Mouse (Mus musculus): ENCODE results near the gene Tspan7.

The Tspan7 gene

GRCm38 (mm10) chrX:10546840-10547239 is 61.9 kb downstream of the Tspan7 start:
- DNase-seq (ENCODE audit: low read depth, low spot score) = no peak

DNA sequence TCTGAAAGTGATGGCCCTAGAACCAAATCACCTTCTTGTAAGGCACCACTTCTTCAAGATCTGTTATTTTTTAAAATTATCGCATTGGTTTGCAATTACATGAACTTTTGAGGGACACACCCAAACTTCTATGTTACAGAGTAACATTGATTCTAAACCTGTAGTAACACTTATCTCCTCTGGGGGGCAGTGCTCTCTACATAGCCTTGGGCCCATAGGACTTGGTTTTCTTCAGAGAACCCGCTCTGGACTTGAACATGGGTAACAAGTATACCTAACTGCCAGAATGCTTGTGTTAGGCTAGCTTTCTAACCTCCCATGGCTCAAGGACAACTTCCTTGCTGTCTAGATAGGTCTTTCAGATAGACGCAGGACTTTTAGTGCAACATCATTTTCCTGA is 64.8 kb downstream of the Tspan7 start:
- no peak for DNase-seq (ENCODE audit: low read depth, low spot score)

GRCm38 (mm10) chrX:10556899-10557298 is 71.9 kb downstream of the Tspan7 start:
- DNase-seq (ENCODE audit: low read depth, low spot score) = no peak

GRCm38 (mm10) chrX:10557596-10557995 is 72.6 kb downstream of the Tspan7 start:
- no peak for DNase-seq (ENCODE audit: low read depth, low spot score)

DNA sequence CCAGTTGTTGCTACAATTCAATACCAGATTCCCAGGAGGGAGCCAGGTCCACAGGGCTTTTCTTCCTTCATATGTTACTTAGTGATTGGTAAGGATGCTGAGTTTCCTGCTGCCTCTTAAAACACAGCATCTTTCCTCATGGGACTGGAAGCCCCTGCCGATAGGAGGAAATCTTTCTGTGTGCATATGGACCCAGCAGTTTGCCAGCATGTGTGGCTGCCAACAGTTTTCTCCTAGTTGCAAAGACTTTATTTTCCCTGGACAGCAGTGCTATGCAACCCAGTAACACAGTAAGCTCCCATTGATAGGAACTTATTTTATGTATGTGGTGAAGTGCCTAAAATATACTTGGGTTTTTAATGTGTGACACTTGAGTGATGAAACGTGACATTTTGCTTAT is 73.7 kb downstream of the Tspan7 start:
- DNase-seq (ENCODE audit: low read depth, low spot score) = no peak

DNA sequence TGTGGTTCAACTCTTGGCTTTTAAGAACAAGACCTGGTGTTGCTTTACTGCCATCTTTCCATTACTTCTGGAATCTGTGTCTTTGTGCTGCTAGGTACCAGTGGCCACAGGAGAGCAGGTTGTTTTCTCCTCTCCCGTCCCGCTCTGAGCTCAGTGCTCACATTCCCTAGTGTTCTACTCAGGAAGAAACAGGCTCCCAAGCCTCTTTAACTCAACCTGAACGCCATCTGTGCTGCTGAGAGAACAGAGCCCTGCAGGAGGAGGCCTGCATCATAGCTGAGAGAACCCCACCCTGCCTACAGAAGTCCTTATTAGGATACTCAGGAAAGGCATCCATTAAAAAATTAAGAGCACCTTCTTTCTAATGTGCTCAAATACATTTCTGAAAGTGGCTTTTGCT is 80.9 kb downstream of the Tspan7 start:
- no peak for DNase-seq (ENCODE audit: low read depth, low spot score)

DNA sequence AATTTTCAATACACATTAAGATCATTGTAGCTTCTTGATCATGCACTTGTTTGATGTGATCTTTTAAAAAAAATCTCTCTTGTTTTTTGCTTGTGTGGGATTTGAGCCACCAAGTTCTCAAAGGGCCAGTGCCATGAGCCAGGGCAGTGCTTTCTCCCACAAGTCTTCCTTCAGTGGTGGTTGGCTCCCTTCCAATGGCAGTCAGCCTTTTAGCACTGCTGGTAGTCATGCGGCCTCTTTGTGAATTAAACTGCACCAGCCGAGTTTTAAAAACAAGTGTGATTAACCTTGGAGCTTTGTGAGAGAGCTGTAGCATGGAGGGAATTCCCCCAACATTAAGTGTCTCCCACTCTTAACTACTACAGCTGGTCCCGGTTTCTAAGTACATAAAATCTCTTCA is 89.6 kb downstream of the Tspan7 start:
- DNase-seq (ENCODE audit: low read depth, low spot score) = peak; percentile 20

GRCm38 (mm10) chrX:10575406-10575805 is 90.4 kb downstream of the Tspan7 start:
- DNase-seq (ENCODE audit: low read depth, low spot score) = no peak

DNA sequence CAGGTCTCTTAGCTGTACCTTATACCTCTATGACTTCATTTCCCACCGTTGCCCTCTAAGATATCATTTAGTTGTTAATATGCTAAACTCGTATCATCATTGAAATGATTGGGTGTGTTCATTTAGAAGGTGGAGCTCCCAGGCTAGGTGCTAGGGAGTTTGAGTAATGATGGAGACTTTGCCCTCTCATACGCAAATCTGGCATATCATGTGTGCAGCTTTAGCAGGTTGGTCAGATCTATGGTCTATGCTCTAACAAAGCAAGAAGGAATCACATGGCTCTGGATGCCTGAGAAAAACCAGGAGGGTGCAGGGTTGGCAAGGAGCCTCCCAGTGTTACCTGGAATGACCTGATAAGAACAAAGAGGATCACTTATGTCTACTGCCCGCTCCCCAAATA is 91.4 kb downstream of the Tspan7 start:
- DNase-seq (ENCODE audit: low read depth, low spot score) = no peak

GRCm38 (mm10) chrX:10577356-10577755 is 92.4 kb downstream of the Tspan7 start:
- DNase-seq (ENCODE audit: low read depth, low spot score) = peak; percentile 2

DNA sequence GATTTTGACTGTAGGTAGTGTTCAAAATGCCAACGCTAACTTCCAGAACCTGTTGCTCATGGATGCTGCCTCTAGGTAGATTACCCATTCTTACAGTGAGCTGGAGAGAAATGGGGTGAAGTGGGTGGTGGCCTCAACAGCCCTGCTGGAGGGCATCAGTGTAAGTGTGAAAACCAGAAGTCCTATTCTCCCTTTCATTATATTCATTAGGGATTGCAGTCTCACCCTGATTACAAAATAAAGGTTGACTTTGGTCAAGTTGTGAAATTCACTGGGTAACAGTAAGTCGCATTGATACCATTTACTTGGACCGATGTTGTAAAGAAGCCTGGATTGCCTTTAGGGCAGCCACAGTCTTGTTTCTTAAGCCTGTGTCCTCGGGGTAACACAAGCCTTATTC is 97.8 kb downstream of the Tspan7 start:
- DNase-seq (ENCODE audit: low read depth, low spot score) = no peak

DNA sequence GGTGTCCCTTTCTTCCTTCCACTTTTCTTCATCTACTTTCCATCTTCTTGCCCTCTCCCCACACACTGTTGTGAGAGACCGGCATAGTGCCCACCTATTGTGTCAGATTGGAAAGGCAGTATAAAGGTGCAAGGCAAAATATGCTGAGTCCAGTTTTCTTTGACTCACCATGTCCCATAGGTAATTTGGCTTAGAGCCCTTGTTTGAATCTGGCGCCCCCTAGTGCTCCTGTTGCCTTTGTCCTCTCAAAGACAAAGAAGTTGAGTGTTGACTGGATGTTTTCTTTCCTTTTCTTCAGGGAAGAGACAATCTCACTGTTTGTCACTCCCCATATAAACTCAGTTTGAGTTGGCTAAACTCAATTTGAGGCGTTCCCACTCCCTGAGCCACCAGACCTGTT is 107.3 kb downstream of the Tspan7 start:
- no peak for DNase-seq (ENCODE audit: low read depth, low spot score)

DNA sequence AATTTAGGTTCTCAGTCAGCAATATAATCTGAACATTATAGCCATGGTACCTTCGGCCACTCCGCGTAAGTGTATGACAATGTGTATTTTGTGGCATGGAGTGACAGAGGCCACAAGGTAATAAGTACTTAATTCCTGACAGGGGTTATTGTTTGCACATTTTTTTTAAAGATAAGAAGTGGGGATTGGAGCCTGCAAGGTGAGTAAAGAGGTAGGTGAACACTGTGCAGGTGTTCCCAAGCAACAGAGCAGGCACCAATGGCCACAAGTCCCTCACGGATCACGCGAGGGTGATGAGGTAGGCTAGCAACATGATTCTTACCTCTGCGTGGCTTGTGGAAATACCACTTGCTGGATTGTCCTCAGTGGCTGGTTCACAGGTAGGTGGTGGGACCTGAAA is 108.6 kb downstream of the Tspan7 start:
- no peak for DNase-seq (ENCODE audit: low read depth, low spot score)

GRCm38 (mm10) chrX:10617119-10617518 is 132.2 kb downstream of the Tspan7 start:
- DNase-seq (ENCODE audit: low read depth, low spot score) = no peak

DNA sequence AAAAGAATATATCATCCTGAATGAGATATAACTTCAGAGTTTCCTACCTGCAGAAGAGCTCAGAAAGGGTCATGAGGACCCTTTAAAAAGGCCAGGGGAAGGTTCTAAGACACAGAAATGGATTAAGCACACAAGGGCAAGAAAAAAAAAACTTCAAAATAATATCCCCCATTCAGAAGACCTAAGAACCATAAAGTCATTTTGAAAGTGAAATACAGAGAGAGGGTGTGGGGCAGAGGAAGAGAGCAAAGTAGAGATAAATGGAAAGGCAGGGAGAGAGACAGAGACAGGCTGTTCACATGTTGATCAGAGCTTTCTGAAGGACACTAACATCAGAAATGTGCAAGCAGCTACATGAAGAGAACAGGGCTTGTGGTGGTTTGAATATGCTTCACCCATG is 156.1 kb downstream of the Tspan7 start:
- DNase-seq (ENCODE audit: low read depth, low spot score) = no peak
